Mouse (Mus musculus): ENCODE measurements around the gene 1700061G19Rik.
A peak's percentile ranks its signal among the peaks of the same experiment; 100 is the strongest.
"Not testable (repeated sequence)": the region's sequence is repeated elsewhere in the genome, so short reads cannot be mapped to it uniquely, and the experiment has no call there.

Gene 1700061G19Rik

GRCm38 (mm10) chr17:56871767-56872166 lies 3.5 kb upstream of the 1700061G19Rik start:
- no peak for DNase-seq (ENCODE audit: low read depth, low spot score)

GRCm38 (mm10) chr17:56872512-56872911 lies 2.8 kb upstream of the 1700061G19Rik start:
- no peak for DNase-seq (ENCODE audit: low read depth, low spot score)

GRCm38 (mm10) chr17:56874237-56874636 lies 1.0 kb upstream of the 1700061G19Rik start, which contains the start of gene Acsbg2:
TSS of gene Acsbg2 (minus strand) at chr17:56874447.
- no peak for DNase-seq (ENCODE audit: low read depth, low spot score)

DNA sequence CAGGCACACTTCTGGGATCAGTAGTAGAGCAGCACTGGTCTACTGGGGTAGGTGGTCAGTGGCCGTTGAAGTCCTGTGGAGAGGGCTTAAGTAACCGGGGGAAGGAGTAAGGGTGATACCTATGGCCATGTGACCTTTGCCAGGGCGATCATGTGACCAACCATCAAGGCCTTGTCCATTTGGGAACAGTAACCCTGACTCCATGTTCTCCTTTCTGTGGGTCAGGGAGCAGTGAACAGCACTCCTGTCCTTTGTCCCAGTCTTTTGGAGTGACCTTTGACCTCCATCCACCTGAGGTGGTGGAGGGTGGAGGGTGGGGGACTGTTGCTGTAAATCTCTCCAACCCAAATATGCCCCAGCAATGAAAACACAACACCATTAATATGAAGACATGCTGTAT lies 1.2 kb downstream of the 1700061G19Rik start:
- DNase-seq (ENCODE audit: low read depth, low spot score), result no peak

GRCm38 (mm10) chr17:56876981-56877380 lies 1.7 kb downstream of the 1700061G19Rik start:
- DNase-seq (ENCODE audit: low read depth, low spot score), result no peak

- no peak for DNase-seq (ENCODE audit: low read depth, low spot score)
Observed at GRCm38 (mm10) chr17:56877426-56877825, 2.1 kb downstream of the 1700061G19Rik start.

GRCm38 (mm10) chr17:56883612-56884011 lies 8.3 kb downstream of the 1700061G19Rik start:
- peak; percentile 20 for DNase-seq (ENCODE audit: low read depth, low spot score)

- DNase-seq (ENCODE audit: low read depth, low spot score), result no peak
Observed at GRCm38 (mm10) chr17:56884331-56884730, 9.1 kb downstream of the 1700061G19Rik start.

GRCm38 (mm10) chr17:56884809-56885208 lies 9.5 kb downstream of the 1700061G19Rik start:
- peak; percentile 30 for DNase-seq (ENCODE audit: low read depth, low spot score)

GRCm38 (mm10) chr17:56888050-56888449 lies 12.8 kb downstream of the 1700061G19Rik start:
- no peak for DNase-seq (ENCODE audit: low read depth, low spot score)

DNA sequence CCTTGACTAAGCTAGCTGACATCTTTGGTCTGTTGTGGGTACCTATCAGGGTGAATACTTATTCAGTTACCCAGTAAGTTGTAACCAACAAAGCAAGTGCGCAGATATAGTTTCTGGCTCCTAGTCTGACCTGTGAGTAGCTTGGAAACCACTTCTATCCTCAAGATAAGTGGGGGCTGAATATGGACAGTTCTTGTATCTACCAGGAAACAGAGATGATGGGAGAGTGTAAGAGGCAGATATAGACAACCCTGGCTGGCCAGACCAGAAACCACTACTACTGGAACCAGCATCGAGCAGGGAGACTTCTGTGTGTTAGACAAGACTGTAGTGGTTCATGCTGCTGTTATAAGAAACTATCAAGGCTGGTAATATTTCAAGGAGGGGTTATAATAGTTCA lies 14.7 kb downstream of the 1700061G19Rik start:
- DNase-seq (ENCODE audit: low read depth, low spot score), result no peak

- no peak for DNase-seq (ENCODE audit: low read depth, low spot score)
Observed at GRCm38 (mm10) chr17:56895368-56895918, 20.2 kb downstream of the 1700061G19Rik start.

GRCm38 (mm10) chr17:56896513-56897129 lies 21.3 kb downstream of the 1700061G19Rik start:
- DNase-seq (ENCODE audit: low read depth, low spot score), result no peak

DNA sequence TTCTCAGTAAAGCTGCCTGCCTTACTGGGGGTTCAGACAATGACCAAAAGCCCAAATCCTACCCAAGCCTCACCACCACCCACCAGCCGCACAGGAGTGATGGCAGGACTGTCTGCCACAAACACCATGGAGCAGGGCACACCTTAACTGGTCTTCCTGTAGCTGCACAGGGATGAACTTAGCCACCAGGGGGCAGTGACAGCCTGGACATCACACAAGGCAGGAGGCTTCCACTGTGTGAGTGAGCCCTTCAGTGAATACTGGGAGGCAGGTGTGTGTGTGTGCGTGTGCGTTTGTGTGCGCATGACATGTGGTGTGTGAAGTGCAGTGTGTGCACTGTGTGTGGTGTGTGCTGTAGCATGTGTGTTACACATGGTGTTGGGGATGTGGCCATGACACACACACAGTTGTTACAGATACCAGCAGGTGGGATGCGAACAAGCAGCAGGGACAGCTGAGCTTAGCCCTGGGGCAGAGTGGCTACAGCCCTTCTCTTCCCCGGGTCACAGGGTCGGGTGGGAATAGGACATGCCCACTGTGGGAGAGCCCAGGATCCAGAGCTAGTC lies 22.4 kb downstream of the 1700061G19Rik start:
- peak; percentile 90 for DNase-seq (ENCODE audit: low read depth, low spot score)

GRCm38 (mm10) chr17:56902698-56903097 lies 27.4 kb downstream of the 1700061G19Rik start:
- no peak for DNase-seq (ENCODE audit: low read depth, low spot score)

DNA sequence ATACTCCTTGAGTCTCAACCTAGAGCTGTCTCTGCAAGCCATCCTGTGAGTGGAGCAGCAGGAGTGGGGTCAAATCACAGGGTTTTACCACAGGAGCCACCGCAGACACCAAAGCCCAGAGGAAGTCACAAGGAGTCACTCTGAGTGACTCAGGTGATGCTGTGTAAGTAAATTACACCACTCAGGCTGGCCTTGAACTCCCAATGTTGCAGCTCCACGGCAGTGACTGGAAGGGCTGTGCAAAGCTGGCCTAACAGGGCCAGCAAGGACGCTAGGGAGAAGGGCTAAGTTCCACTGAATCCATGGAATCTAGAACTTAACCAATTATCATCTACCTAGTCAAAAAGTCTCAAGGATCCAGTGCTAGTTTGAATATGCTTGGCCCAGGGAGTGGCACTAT lies 30.9 kb downstream of the 1700061G19Rik start:
- no peak for DNase-seq (ENCODE audit: low read depth, low spot score)

- DNase-seq (ENCODE audit: low read depth, low spot score), result no peak
Observed at GRCm38 (mm10) chr17:56907096-56907495, 31.8 kb downstream of the 1700061G19Rik start.

GRCm38 (mm10) chr17:56907887-56908286 lies 32.6 kb downstream of the 1700061G19Rik start:
- DNase-seq (ENCODE audit: low read depth, low spot score), result no peak

GRCm38 (mm10) chr17:56909764-56910163 lies 34.5 kb downstream of the 1700061G19Rik start:
- DNase-seq (ENCODE audit: low read depth, low spot score), result not testable (repeated sequence)

DNA sequence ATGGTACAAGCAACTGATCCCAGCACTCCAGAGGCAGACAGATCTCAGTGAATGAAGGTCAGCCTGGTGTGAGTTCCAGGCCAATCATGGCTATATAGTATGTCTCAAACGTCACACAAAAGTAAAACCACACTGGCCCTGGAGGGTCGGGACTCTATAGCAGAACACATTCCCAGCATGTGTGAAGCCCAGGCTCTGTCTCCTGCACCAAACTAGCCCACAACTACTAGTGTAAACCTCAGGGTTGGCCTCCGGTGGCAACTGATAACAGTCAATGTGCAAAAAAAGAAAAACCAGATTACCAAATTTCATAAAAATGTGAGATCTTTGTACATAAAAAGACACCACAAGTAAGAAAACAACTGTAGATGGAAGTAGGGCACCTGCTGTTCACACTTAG lies 37.7 kb downstream of the 1700061G19Rik start:
- DNase-seq (ENCODE audit: low read depth, low spot score), result no peak

- DNase-seq (ENCODE audit: low read depth, low spot score), result peak; percentile 19
Observed at GRCm38 (mm10) chr17:56913444-56913843, 38.2 kb downstream of the 1700061G19Rik start.

DNA sequence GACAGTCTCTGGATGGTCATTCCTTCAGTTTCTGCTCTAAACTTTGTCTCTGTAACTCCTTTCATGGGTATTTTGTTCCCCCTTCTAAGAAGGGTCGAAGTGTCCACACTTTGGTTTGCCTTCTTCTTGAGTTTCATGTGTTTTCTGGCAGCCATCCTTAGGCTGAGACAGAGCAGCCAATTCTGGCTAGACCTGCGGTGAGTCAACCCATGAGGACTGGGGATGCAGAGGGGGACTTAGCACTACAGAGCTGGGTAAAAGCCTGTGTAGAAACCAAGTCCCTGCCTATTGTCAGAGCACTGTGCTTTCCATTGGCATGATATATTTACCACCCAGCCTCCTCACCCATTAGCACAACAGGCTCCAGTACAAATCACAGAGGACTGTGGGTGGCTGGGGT lies 41.9 kb downstream of the 1700061G19Rik start:
- DNase-seq (ENCODE audit: low read depth, low spot score), result no peak

DNA sequence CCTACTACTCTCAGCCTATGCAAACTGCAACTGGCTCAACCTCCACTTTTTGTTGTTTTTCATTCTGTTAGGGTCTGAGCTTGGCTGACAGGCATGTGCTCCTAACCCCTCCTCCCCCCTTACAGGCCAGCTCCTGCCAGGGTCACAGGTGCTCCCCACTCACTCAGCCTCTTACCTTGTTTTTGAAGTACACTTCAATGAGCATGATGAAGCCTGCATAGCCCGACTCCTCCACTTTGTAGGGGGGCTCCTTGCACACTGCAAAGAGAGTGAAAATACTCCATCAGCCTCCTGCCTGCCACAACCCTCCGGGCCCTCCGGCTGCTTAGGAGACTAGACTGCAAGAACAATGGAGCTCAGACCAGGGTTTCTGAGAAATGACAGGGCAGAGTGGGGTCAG lies 44.4 kb downstream of the 1700061G19Rik start:
- no peak for DNase-seq (ENCODE audit: low read depth, low spot score)
